Mouse (Mus musculus) embryonic fibroblast, embryonic 13.5 days (primary cell): ENCODE data around the gene Ifna5. TPM values are rescaled to one million over a fixed set of nuclear protein-coding genes. Genes with fewer than 3 reads are reported as not detected.

Experiments
- H3K27ac ChIP-seq: 2 replicates; pipeline ENCODE4 v1.5.1; 2012; ENCODE audit warnings: low read length, control low read depth, inconsistent platforms; ENCODE audit not compliant: insufficient read depth
- H3K4me1 ChIP-seq: 2 replicates; pipeline ENCODE4 v1.6.1; 2011; ENCODE audit warnings: low read length; ENCODE audit not compliant: control insufficient read depth, insufficient read depth
- H3K4me3 ChIP-seq: 2 replicates; pipeline ENCODE4 v1.5.1; 2011; ENCODE audit warnings: mild to moderate bottlenecking, control low read depth, low read length; ENCODE audit not compliant: insufficient read depth
- CTCF ChIP-seq: IDR thresholded peaks from 2 replicates; pipeline ENCODE4 v1.5.1; 2011; ENCODE audit warnings: mild to moderate bottlenecking, control low read depth, low read length, moderate library complexity, borderline replicate concordance; ENCODE audit not compliant: insufficient read depth
- POLR2A ChIP-seq: IDR thresholded peaks from 2 replicates; pipeline ENCODE4 v1.6.1; 2011; ENCODE audit warnings: low read depth, mild to moderate bottlenecking, control low read depth, low read length, moderate library complexity
- polyA plus RNA-seq: library from polyadenylated mRNA; stranded (reverse); fragments of >200 nt; gene quantifications from 2 replicates; pipeline ENCODE4 v1.2.4, GENCODE M21; 2011; ENCODE audit warnings: low read depth; ENCODE audit not compliant: missing spikeins, insufficient read length

Ifna5 gene
- polyA plus RNA-seq, 1 experiment = not detected

GRCm38 (mm10) chr4:88878772-88879171 lies 43.4 kb downstream of the Ifna5 start:
- H3K4me1 ChIP-seq = no peaks in the 10 kb centered on the region
- no peak overlapping the region for H3K4me3 ChIP-seq
- H3K27ac ChIP-seq = no peak overlapping the region
- no peak for TF ChIP-seq POLR2A
- TF ChIP-seq CTCF = no peak

- no peaks in the 10 kb centered on the region for H3K4me1 ChIP-seq
- H3K27ac ChIP-seq = no peak within 1 kb of the TSS
- H3K4me3 ChIP-seq = no peak within 1 kb of the TSS
- TF ChIP-seq POLR2A (no peak), CTCF (no peak)
Observed at GRCm38 (mm10) chr4:88880101-88880500, 44.8 kb downstream of the Ifna5 start, which contains the start of gene Ifne. Ifne (minus strand) TSS chr4:88880201.

Other genes starting within 250 kb of the Ifna5 start
- gene Ifna9, start 243.1 kb upstream of the Ifna5 start, polyA plus RNA-seq = not detected in 2 replicates
- not detected in 2 replicates for gene Ifna12, start 232.1 kb upstream of the Ifna5 start, polyA plus RNA-seq
- gene C87499, start 201.1 kb upstream of the Ifna5 start, polyA plus RNA-seq = not detected in 2 replicates
- not detected in 2 replicates for gene Ifna13, start 191.1 kb upstream of the Ifna5 start, polyA plus RNA-seq
- gene Ifna16, start 158.6 kb upstream of the Ifna5 start, polyA plus RNA-seq = not detected in 2 replicates
- gene Ifna2, start 151.6 kb upstream of the Ifna5 start, polyA plus RNA-seq = not detected in 2 replicates
- not detected in 2 replicates for gene Ifnab, start 144.2 kb upstream of the Ifna5 start, polyA plus RNA-seq
- not detected in 2 replicates for gene Gm26566, start 113.7 kb upstream of the Ifna5 start, polyA plus RNA-seq
- gene Klhl9, start 113.1 kb upstream of the Ifna5 start, polyA plus RNA-seq = 103 and 123 TPM in 2 replicates
- not detected in 2 replicates for gene Gm13271, start 80.7 kb upstream of the Ifna5 start, polyA plus RNA-seq
- gene Gm13283, start 75.4 kb upstream of the Ifna5 start, polyA plus RNA-seq = not detected in 2 replicates
- gene Gm13290, start 61.7 kb upstream of the Ifna5 start, polyA plus RNA-seq = 0.70 TPM in 1 of 2 replicates, not detected in the other
- gene Gm13289, start 58.6 kb upstream of the Ifna5 start, polyA plus RNA-seq = not detected in 2 replicates
- not detected in 2 replicates for gene Gm13272, start 55.7 kb upstream of the Ifna5 start, polyA plus RNA-seq
- 0.37 and 0.44 TPM in 2 replicates for gene Ifnz, start 53.4 kb upstream of the Ifna5 start, polyA plus RNA-seq
- not detected in 2 replicates for gene Gm13276, start 49.8 kb upstream of the Ifna5 start, polyA plus RNA-seq
- gene Gm13277, start 46.9 kb upstream of the Ifna5 start, polyA plus RNA-seq = not detected in 2 replicates
- gene Gm13278, start 44.0 kb upstream of the Ifna5 start, polyA plus RNA-seq = not detected in 2 replicates
- gene Gm13275, start 41.0 kb upstream of the Ifna5 start, polyA plus RNA-seq = not detected in 2 replicates
- gene Gm13279, start 38.1 kb upstream of the Ifna5 start, polyA plus RNA-seq = not detected in 2 replicates
- 0.44 and 2.3 TPM in 2 replicates for gene Gm13285, start 35.9 kb upstream of the Ifna5 start, polyA plus RNA-seq
- gene Gm13287, start 32.3 kb upstream of the Ifna5 start, polyA plus RNA-seq = 1.1 TPM in 1 of 2 replicates, not detected in the other
- gene Gm13288, start 30.0 kb upstream of the Ifna5 start, polyA plus RNA-seq = 0.23 TPM in 1 of 2 replicates, not detected in the other
- not detected in 2 replicates for gene Ifna7, start 19.3 kb upstream of the Ifna5 start, polyA plus RNA-seq
- gene Ifna11, start 15.6 kb upstream of the Ifna5 start, polyA plus RNA-seq = not detected in 2 replicates
- gene Ifna6, start 8.1 kb upstream of the Ifna5 start, polyA plus RNA-seq = not detected in 2 replicates
- gene Ifna4, start 6.3 kb downstream of the Ifna5 start, polyA plus RNA-seq = not detected in 2 replicates
- gene Ifna1, start 14.6 kb downstream of the Ifna5 start, polyA plus RNA-seq = not detected in 2 replicates
- not detected in 2 replicates for gene Ifne, start 44.7 kb downstream of the Ifna5 start, polyA plus RNA-seq